Mouse (Mus musculus) kidney, embryonic 15.5 days (tissue): Measurements from ENCODE around the gene H2-Eb1. TPM values are rescaled to one million over a fixed set of nuclear protein-coding genes. Genes with fewer than 3 reads are reported as not detected.
A peak's percentile ranks its signal among the peaks of the same experiment; 100 is the strongest.

Experiments used
- ATAC-seq: fragments of 200-750 bp; cut with Nextera tagmentation; replicated peaks from 2 replicates; pipeline ENCODE4 v1.8.0; 2017; ENCODE audit warnings: moderate TSS enrichment; ENCODE audit not compliant: low FRiP score
- H3K27ac ChIP-seq: fragments of 300-500 bp; sonication (generic); 2 replicates; pipeline ENCODE4 v1.5.1; 2015; ENCODE audit warnings: mild to moderate bottlenecking, inconsistent platforms
- H3K27me3 ChIP-seq: fragments of 300-500 bp; sonication (generic); 2 replicates; pipeline ENCODE4 v1.6.1; 2015; ENCODE audit warnings: inconsistent platforms
- H3K36me3 ChIP-seq: fragments of 300-500 bp; sonication (generic); 2 replicates; pipeline ENCODE4 v1.6.1; 2015; ENCODE audit warnings: inconsistent platforms
- H3K4me1 ChIP-seq: fragments of 300-500 bp; sonication (generic); 2 replicates; pipeline ENCODE4 v1.6.1; 2015; ENCODE audit warnings: inconsistent platforms
- H3K4me2 ChIP-seq: fragments of 300-500 bp; sonication (generic); 2 replicates; pipeline ENCODE4 v1.6.1; 2015; ENCODE audit warnings: moderate library complexity, mild to moderate bottlenecking, inconsistent platforms
- H3K4me3 ChIP-seq: fragments of 300-500 bp; sonication (generic); replicated peaks from 2 replicates; pipeline ENCODE4 v1.5.1; 2015; ENCODE audit warnings: mild to moderate bottlenecking, inconsistent platforms
- H3K9ac ChIP-seq: fragments of 300-500 bp; sonication (generic); 2 replicates; pipeline ENCODE4 v1.6.1; 2015; ENCODE audit warnings: mild to moderate bottlenecking, inconsistent platforms
- H3K9me3 ChIP-seq: fragments of 300-500 bp; sonication (generic); replicated peaks from 2 replicates; pipeline ENCODE4 v1.6.1; 2016; ENCODE audit warnings: inconsistent platforms
- WGBS: fragments of 180-500 bp; shearing (Covaris S2); methylation state at CpG from one replicate; pipeline ENCODE4 v1.1.7; 2015; ENCODE audit warnings: mixed read lengths; 5-methylcytosine and 5-hydroxymethylcytosine counted together
- polyA plus RNA-seq: library from polyadenylated mRNA; unstranded; fragments of >200 nt; fragmentation: Nextera tagmentation; extraction: Ambion mirVana; gene quantifications from 2 replicates; pipeline ENCODE4 v1.2.1, GENCODE M21; 2015

H2-Eb1 gene
- polyA plus RNA-seq, 1 experiment from 2014 or later: 6.9 TPM

DNA sequence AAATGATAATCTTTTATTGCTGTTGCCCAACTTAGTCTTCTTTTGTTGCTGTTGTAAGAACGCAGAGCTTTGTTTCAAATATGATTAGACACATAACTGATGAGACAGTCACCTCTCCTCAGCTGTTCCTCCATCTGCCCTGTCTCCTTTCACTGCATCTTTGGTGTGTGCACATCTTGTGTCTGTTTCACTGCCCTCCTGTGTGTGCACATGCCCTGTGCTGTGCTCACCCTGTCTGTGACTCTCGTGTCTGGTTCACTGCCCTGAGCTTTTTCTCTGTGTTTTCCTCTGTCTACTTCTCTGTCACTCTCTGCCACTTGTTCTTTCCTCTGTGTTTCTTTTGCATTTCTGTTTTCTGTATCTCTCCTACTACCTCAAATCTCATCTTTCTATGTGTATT is 35.4 kb upstream of the H2-Eb1 start:
- 80% methylated on average over 2 of the region's 2 CpGs for WGBS
- no peaks in the 10 kb centered on the region for H3K36me3 ChIP-seq
- H3K27ac ChIP-seq: no peak overlapping the region
- no peak overlapping the region for H3K9ac ChIP-seq
- no peak overlapping the region for H3K4me3 ChIP-seq
- no peak for ATAC-seq
- H3K27me3 ChIP-seq: peaks cover 13% of the 10 kb centered on the region; the same call in 1 of the 2 replicates
- H3K9me3 ChIP-seq: no peaks in the 10 kb centered on the region
- H3K4me1 ChIP-seq: peaks cover 3% of the 10 kb centered on the region
- H3K4me2 ChIP-seq: no peak overlapping the region

DNA sequence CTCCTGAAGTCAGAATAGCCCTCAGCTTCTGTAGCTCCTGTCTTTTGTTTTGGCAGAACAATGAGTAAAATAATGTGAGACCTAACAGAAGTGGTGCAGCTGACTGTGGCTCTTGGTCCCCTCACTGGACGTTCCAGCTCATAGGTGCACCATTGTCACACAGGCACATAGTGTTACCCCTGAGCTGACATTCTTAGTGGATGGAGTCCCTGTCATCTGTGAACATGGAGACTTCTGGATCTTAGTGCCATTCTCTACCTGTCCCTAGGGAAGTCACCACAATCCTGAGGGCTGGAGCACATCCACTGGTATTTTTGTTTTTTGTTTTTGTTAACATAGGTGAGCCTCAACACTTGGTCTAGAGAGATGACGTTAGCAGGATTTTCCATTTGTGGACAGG is 34.7 kb upstream of the H2-Eb1 start:
- Histone ChIP-seq H3K9ac (no peak overlapping the region), H3K4me1 (no peaks in the 10 kb centered on the region), H3K4me2 (no peak overlapping the region), H3K27ac (no peak overlapping the region), H3K36me3 (no peaks in the 10 kb centered on the region), H3K9me3 (no peaks in the 10 kb centered on the region), H3K27me3 (peaks cover 9% of the 10 kb centered on the region; the same call in 1 of the 2 replicates), H3K4me3 (no peak overlapping the region)
- no peak for ATAC-seq
- 82% methylated on average over 2 of the region's 2 CpGs for whole genome bisulfite sequencing

GRCm38 (mm10) chr17:34272102-34272501 is 33.6 kb upstream of the H2-Eb1 start:
- H3K4me1 ChIP-seq: no peaks in the 10 kb centered on the region
- H3K4me2 ChIP-seq: no peak overlapping the region
- 96% methylated on average over 1 of the region's 1 CpGs for WGBS
- H3K36me3 ChIP-seq: no peaks in the 10 kb centered on the region
- no peak overlapping the region for H3K4me3 ChIP-seq
- no peak overlapping the region for H3K27ac ChIP-seq
- ATAC-seq: no peak
- peaks cover 7% of the 10 kb centered on the region; the same call in 1 of the 2 replicates for H3K27me3 ChIP-seq
- no peaks in the 10 kb centered on the region; the same call in 1 of the 2 replicates for H3K9me3 ChIP-seq
- H3K9ac ChIP-seq: no peak overlapping the region

DNA sequence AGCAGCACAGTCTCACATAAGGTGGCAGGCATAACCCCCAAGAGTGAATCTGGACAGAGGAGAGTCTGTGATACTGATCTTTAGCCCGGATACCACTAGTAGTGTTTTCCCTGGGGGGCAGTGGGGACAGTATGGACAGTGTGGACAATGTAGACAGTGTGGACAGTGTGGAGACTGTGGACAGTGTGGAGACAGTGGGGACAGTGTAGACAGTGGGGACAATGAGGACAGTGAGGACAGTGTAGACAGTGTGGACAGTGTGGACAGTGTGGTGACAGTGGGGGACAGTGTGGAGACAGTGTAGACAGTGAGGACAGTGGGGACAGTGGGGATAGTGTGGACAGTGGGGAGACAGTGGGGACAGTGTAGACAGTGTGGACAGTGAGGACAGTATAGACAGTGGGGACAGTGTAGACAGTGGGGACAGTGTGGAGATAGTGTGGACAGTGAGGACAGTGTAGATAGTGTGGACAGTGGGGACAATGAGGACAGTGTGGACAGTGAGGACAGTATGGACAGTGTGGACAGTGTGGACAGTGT is 25.1 kb upstream of the H2-Eb1 start:
- WGBS: 71% methylated on average over 1 of the region's 1 CpGs
- ATAC-seq: no peak
- no peaks in the 10 kb centered on the region for H3K36me3 ChIP-seq
- 0 out of 2 replicates have a peak, but pooled peaks cover 3% of the 10 kb centered on the region for H3K27me3 ChIP-seq
- H3K27ac ChIP-seq: no peak overlapping the region
- H3K4me3 ChIP-seq: no peak overlapping the region
- no peak overlapping the region for H3K9ac ChIP-seq
- no peaks in the 10 kb centered on the region for H3K4me1 ChIP-seq
- H3K4me2 ChIP-seq: no peak overlapping the region
- H3K9me3 ChIP-seq: no peaks in the 10 kb centered on the region; the same call in 1 of the 2 replicates

- Histone ChIP-seq H3K4me3 (no peak overlapping the region), H3K9ac (no peak overlapping the region)
- 62% methylated on average over 1 of the region's 1 CpGs for WGBS
These were observed 23.8 kb upstream of the H2-Eb1 start for GRCm38 (mm10) chr17:34281836-34282235.

DNA sequence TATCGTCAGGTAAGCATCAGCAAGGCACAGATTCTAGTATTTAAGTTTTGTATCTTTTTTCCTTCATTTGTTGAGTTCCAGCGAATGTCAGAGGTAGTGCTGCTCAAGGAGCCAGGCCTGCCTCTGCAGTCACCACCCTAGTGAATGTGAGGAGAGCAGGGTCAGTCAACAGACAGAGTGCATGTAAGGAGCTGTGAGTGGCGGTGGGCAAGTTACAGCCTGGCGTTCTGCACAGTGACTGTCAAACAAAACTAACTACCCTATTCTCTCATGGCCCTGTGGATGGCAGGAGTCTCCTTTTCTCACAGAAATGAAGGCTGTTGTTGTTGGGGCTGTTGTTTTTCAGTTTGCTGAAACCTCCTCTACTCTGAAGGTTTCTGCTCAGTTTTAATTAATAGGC is 20.3 kb upstream of the H2-Eb1 start:
- no peak for ATAC-seq
- Histone ChIP-seq H3K36me3 (no peaks in the 10 kb centered on the region), H3K27ac (no peak overlapping the region), H3K9me3 (no peaks in the 10 kb centered on the region), H3K4me1 (no peaks in the 10 kb centered on the region), H3K27me3 (0 out of 2 replicates have a peak, but pooled peaks cover 3% of the 10 kb centered on the region), H3K4me3 (no peak overlapping the region), H3K4me2 (no peak overlapping the region), H3K9ac (no peak overlapping the region)
- 73% methylated on average over 4 of the region's 4 CpGs for WGBS

More at GRCm38 (mm10) chr17:34281836-34282235, 23.8 kb upstream of the H2-Eb1 start:
- H3K27ac ChIP-seq: no peak overlapping the region
- H3K27me3 ChIP-seq: 0 out of 2 replicates have a peak, but pooled peaks cover 3% of the 10 kb centered on the region
- no peaks in the 10 kb centered on the region for H3K36me3 ChIP-seq
- H3K4me2 ChIP-seq: no peak overlapping the region
- no peaks in the 10 kb centered on the region for H3K4me1 ChIP-seq
- ATAC-seq: no peak
- no peaks in the 10 kb centered on the region; the same call in 1 of the 2 replicates for H3K9me3 ChIP-seq

GRCm38 (mm10) chr17:34285848-34286247 is 19.8 kb upstream of the H2-Eb1 start:
- H3K4me2 ChIP-seq: no peak overlapping the region

GRCm38 (mm10) chr17:34286501-34286900 is 19.2 kb upstream of the H2-Eb1 start:
- 75% methylated on average over 5 of the region's 5 CpGs for WGBS
- 0 out of 2 replicates have a peak, but pooled peaks cover 3% of the 10 kb centered on the region for H3K27me3 ChIP-seq

More at GRCm38 (mm10) chr17:34285848-34286247, 19.8 kb upstream of the H2-Eb1 start:
- 0 out of 2 replicates have a peak, but pooled peaks cover 3% of the 10 kb centered on the region for H3K27me3 ChIP-seq
- H3K9me3 ChIP-seq: no peaks in the 10 kb centered on the region
- no peak for ATAC-seq
- no peaks in the 10 kb centered on the region for H3K4me1 ChIP-seq
- no peaks in the 10 kb centered on the region for H3K36me3 ChIP-seq
- no peak overlapping the region for H3K9ac ChIP-seq
- 37% methylated on average over 4 of the region's 4 CpGs for WGBS
- no peak overlapping the region for H3K4me3 ChIP-seq
- H3K27ac ChIP-seq: no peak overlapping the region

DNA sequence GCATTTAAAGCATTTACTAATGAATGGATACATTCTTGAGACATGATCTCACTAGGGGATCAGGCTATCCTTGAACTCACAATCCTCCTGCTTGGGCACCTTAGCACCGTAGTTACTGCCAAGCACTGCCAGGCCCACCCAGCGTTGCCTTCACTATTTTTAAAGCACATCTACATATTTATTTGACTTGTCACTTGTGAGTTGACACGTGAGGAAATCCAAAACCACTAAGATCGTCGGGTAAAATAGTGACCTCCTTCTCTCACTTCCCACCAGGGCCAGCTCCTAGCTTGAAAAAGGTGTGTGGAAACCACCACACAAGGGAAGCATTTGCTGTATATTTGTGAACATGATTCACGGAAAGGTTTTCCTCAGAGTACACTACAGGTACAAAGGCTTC is 18.7 kb upstream of the H2-Eb1 start:
- Histone ChIP-seq H3K9me3 (no peaks in the 10 kb centered on the region), H3K4me1 (no peaks in the 10 kb centered on the region), H3K27me3 (0 out of 2 replicates have a peak, but pooled peaks cover 3% of the 10 kb centered on the region), H3K4me3 (no peak overlapping the region), H3K36me3 (no peaks in the 10 kb centered on the region), H3K27ac (no peak overlapping the region), H3K9ac (no peak overlapping the region), H3K4me2 (no peak overlapping the region)
- ATAC-seq: no peak
- WGBS: 59% methylated on average over 6 of the region's 6 CpGs

More at GRCm38 (mm10) chr17:34286501-34286900, 19.2 kb upstream of the H2-Eb1 start:
- H3K27ac ChIP-seq: no peak overlapping the region
- no peak overlapping the region for H3K9ac ChIP-seq
- H3K4me1 ChIP-seq: no peaks in the 10 kb centered on the region
- H3K4me2 ChIP-seq: no peak overlapping the region
- H3K4me3 ChIP-seq: no peak overlapping the region
- H3K9me3 ChIP-seq: no peaks in the 10 kb centered on the region
- no peaks in the 10 kb centered on the region for H3K36me3 ChIP-seq
- ATAC-seq: no peak

GRCm38 (mm10) chr17:34287648-34288047 is 18.0 kb upstream of the H2-Eb1 start, which contains the start of gene H2-Aa:
Gene H2-Aa (minus strand): TSS chr17:34287823.
- no peak within 1 kb of the TSS for H3K4me3 ChIP-seq
- 13% methylated on average over 8 of the region's 8 CpGs for WGBS
- no peak within 1 kb of the TSS for H3K9ac ChIP-seq
- H3K27ac ChIP-seq: no peak within 1 kb of the TSS
- peak; percentile 78 for ATAC-seq
- no peak within 1 kb of the TSS for H3K4me2 ChIP-seq
- H3K4me1 ChIP-seq: no peaks in the 10 kb centered on the region
- no peaks in the 10 kb centered on the region for H3K36me3 ChIP-seq
- 0 out of 2 replicates have a peak, but pooled peaks cover 3% of the 10 kb centered on the region for H3K27me3 ChIP-seq
- H3K9me3 ChIP-seq: no peaks in the 10 kb centered on the region

DNA sequence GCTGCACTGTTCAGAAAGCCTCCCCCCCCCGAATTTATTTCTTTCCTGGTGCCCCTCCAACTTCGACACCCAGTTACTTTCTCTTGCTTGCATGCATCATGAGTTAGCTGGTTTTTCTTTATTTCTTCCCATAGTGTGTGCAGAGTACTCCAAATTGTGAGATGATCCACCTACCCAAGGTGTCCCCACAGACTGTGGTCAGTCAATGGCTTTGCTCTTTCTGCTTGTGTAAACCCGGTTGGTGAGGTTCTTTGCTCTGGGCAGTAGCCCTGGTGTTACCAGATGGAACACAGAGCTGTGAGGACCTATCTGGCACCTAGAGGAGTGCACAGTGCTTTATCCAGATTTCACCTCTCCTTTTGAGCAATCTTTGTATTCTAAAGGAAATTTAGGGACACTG is 17.5 kb upstream of the H2-Eb1 start:
- no peaks in the 10 kb centered on the region for H3K9me3 ChIP-seq
- H3K9ac ChIP-seq: no peak overlapping the region
- WGBS: 66% methylated on average over 3 of the region's 3 CpGs
- no peak overlapping the region for H3K4me3 ChIP-seq
- 0 out of 2 replicates have a peak, but pooled peaks cover under 1% of the 10 kb centered on the region for H3K27me3 ChIP-seq
- no peaks in the 10 kb centered on the region for H3K36me3 ChIP-seq
- H3K27ac ChIP-seq: no peak overlapping the region
- no peaks in the 10 kb centered on the region for H3K4me1 ChIP-seq
- no peak overlapping the region for H3K4me2 ChIP-seq
- no peak for ATAC-seq

DNA sequence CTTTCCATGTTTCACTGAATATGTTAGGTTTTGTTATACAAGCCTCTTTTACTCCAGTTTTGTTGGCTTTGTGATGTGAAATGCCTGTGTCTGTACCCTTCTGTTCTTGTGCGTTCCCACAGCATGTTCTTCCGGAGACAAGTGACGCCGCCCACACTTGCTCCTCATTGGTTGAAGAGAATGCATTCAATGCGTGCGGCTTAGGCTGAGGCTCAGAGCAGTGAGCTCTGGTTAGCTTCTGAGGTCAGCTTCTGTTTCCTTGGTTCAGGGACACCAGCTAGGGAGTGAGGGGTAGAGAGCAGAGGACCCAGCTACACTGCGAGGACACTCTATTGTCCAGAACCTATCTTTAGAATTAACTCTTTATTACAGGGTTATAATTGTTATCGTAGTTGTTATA is 14.1 kb upstream of the H2-Eb1 start:
- peaks cover 2% of the 10 kb centered on the region; the same call in 1 of the 2 replicates for H3K27me3 ChIP-seq
- no peaks in the 10 kb centered on the region for H3K9me3 ChIP-seq
- whole genome bisulfite sequencing: 15% methylated on average over 8 of the region's 8 CpGs
- no peak overlapping the region for H3K4me3 ChIP-seq
- no peak overlapping the region for H3K27ac ChIP-seq
- peak; percentile 76; the same call in 1 of the 2 replicates for ATAC-seq
- no peak overlapping the region for H3K4me2 ChIP-seq
- H3K36me3 ChIP-seq: no peaks in the 10 kb centered on the region
- H3K9ac ChIP-seq: no peak overlapping the region
- peaks cover 6% of the 10 kb centered on the region for H3K4me1 ChIP-seq
